Mouse (Mus musculus) hindbrain, embryonic 14.5 days (tissue): ENCODE results near the gene Gm973. TPM values are rescaled to one million over a fixed set of nuclear protein-coding genes. Genes with fewer than 3 reads are reported as not detected.

Experiments used
- ATAC-seq: fragments of 200-750 bp; cut with Nextera tagmentation; 2 replicates; pipeline ENCODE4 v1.8.0; 2017; ENCODE audit warnings: moderate number of reproducible peaks, mild to moderate bottlenecking, moderate TSS enrichment, moderate library complexity; ENCODE audit not compliant: low FRiP score
- DNase-seq: peaks from one replicate; pipeline ENCODE4 v3.0.0-alpha.2; 2015; ENCODE audit warnings: low spot score
- H3K27ac ChIP-seq: fragments of 300-500 bp; sonication (generic); 2 replicates; pipeline ENCODE4 v1.5.1; 2014; ENCODE audit warnings: mild to moderate bottlenecking, moderate library complexity
- H3K27me3 ChIP-seq: fragments of 300-500 bp; sonication (generic); 2 replicates; pipeline ENCODE4 v1.6.1; 2014; ENCODE audit warnings: mild to moderate bottlenecking, low read length, mixed read lengths; ENCODE audit not compliant: control insufficient read depth, insufficient read depth
- H3K36me3 ChIP-seq: fragments of 300-500 bp; sonication (generic); replicated peaks from 2 replicates; pipeline ENCODE4 v1.6.1; 2014; ENCODE audit not compliant: control insufficient read depth, insufficient read depth
- H3K4me1 ChIP-seq: fragments of 300-500 bp; sonication (generic); replicated peaks from 2 replicates; pipeline ENCODE4 v1.6.1; 2014; ENCODE audit warnings: antibody characterized with exemption, low read length, mixed read lengths; ENCODE audit not compliant: control insufficient read depth, insufficient read depth
- H3K4me2 ChIP-seq: fragments of 300-500 bp; sonication (generic); replicated peaks from 2 replicates; pipeline ENCODE4 v1.6.1; 2014; ENCODE audit warnings: mild to moderate bottlenecking, moderate library complexity
- H3K4me3 ChIP-seq: fragments of 300-500 bp; sonication (generic); replicated peaks from 2 replicates; pipeline ENCODE4 v1.5.1; 2014; ENCODE audit warnings: mild to moderate bottlenecking, low read length
- H3K9ac ChIP-seq: fragments of 300-500 bp; sonication (generic); 2 replicates; pipeline ENCODE4 v1.6.1; 2014
- H3K9me3 ChIP-seq: fragments of 300-500 bp; sonication (generic); 2 replicates; pipeline ENCODE4 v1.6.1; 2016; ENCODE audit warnings: low read length; ENCODE audit not compliant: control insufficient read depth
- WGBS: fragments of 180-500 bp; shearing (Covaris S2); extraction: QIAGEN DNeasy Blood & Tissue Kit; methylation state at CpG from one replicate; pipeline ENCODE4 v1.1.7; 2014; 5-methylcytosine and 5-hydroxymethylcytosine counted together
- polyA plus RNA-seq: library from polyadenylated mRNA; unstranded; fragments of >200 nt; fragmentation: Nextera tagmentation; extraction: Ambion mirVana; gene quantifications from 2 replicates; pipeline ENCODE4 v1.2.1, GENCODE M21; 2014

The Gm973 gene
- polyA plus RNA-seq, 1 experiment from 2014 or later: 10.6 TPM

DNA sequence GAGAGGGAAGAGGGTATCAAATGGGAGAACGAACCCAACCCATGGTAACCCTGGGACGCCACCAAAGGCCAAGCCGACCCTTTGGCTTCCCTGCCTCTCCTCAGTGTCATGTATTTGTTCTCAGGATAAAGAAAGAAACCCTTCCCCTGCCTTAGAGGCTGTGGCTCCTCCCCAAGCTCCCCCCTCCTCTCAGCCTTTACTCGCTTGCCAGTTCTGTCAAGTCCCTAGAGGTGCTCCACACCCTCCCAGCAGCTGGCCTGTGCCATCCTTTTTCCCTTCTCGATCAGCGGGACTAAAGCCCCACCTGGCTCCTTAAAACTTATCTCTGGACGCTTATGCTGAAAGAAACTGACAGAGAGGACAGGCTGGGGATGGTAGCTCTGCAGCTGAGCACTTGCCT, 91.0 kb downstream of the Gm973 start:
- Histone ChIP-seq H3K4me1 (no peaks in the 10 kb centered on the region), H3K9me3 (no peaks in the 10 kb centered on the region), H3K4me2 (no peak overlapping the region), H3K4me3 (no peak overlapping the region), H3K27me3 (no peaks in the 10 kb centered on the region), H3K9ac (no peak overlapping the region), H3K27ac (no peak overlapping the region), H3K36me3 (no peaks in the 10 kb centered on the region)
- no peak for DNase-seq
- no peak for ATAC-seq
- 30% methylated on average over 7 of the region's 7 CpGs for WGBS

DNA sequence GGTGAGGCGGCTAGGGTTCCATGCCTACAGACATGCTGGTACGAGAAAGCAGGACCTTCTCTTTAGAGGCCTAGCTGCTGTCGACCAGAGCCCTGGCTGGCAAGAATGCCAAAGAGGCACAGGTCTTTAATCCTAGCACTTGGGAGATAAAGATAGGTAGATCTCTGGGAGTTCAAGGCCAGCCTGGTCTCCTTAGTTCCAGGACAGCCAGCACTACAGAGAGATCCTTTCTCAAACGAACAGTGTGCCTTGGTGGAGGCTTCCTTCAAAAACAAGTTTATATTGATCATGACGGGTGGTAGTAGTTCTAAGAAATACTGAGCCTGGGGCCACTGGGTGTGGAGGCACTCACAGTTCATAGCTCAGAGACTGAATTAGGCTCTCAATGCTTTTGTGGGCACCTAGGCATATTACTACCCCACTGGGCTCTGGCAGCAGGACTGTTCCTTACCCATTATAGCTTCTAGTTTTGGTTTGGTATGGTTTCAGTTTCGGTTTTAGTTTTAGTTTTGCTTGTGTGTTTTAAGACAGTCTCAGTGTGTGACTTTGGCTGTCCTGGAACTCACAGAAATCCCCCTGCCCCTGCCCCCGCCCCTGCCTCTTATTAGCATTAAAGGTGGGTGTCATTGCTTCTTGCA, 92.2 kb downstream of the Gm973 start:
- no peaks in the 10 kb centered on the region for H3K27me3 ChIP-seq
- no peaks in the 10 kb centered on the region for H3K4me1 ChIP-seq
- no peak overlapping the region for H3K27ac ChIP-seq
- no peak for DNase-seq
- 91% methylated on average over 7 of the region's 7 CpGs for WGBS
- H3K9me3 ChIP-seq: no peaks in the 10 kb centered on the region
- no peak for ATAC-seq
- no peak overlapping the region for H3K9ac ChIP-seq
- no peaks in the 10 kb centered on the region for H3K36me3 ChIP-seq
- H3K4me2 ChIP-seq: no peak overlapping the region
- H3K4me3 ChIP-seq: no peak overlapping the region

DNA sequence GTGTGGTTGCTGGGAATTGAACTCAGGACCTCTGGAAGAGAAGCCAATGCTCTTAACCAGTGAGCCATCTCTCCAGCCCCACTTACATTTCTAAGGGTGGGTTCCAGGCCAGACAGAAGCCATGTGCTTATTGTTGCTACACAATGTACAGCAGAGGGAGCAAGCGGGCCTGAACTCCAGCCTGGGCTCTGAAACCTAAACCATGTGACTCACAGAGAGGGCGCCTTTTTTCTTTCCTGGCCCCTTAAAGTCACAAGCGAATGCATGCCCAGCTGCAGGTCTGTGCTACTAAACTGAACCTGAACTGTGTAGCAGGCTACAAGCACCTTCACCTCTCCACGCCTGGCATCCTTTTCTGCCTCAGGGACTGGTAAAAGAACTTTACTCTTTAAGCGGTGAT, 92.9 kb downstream of the Gm973 start:
- no peak overlapping the region for H3K27ac ChIP-seq
- H3K9ac ChIP-seq: no peak overlapping the region
- DNase-seq: no peak
- no peak overlapping the region for H3K4me2 ChIP-seq
- no peak for ATAC-seq
- H3K36me3 ChIP-seq: no peaks in the 10 kb centered on the region
- no peak overlapping the region for H3K4me3 ChIP-seq
- no peaks in the 10 kb centered on the region for H3K4me1 ChIP-seq
- no peaks in the 10 kb centered on the region for H3K9me3 ChIP-seq
- H3K27me3 ChIP-seq: no peaks in the 10 kb centered on the region
- WGBS: 72% methylated on average over 5 of the region's 5 CpGs

- H3K4me1 ChIP-seq: no peaks in the 10 kb centered on the region
- no peaks in the 10 kb centered on the region for H3K27me3 ChIP-seq
- 84% methylated on average over 4 of the region's 4 CpGs for WGBS
- H3K4me2 ChIP-seq: no peak overlapping the region
- no peak overlapping the region for H3K9ac ChIP-seq
- ATAC-seq (no peak), DNase-seq (no peak)
- no peaks in the 10 kb centered on the region for H3K36me3 ChIP-seq
- H3K9me3 ChIP-seq: no peaks in the 10 kb centered on the region
- no peak overlapping the region for H3K4me3 ChIP-seq
- no peak overlapping the region for H3K27ac ChIP-seq
Observed at GRCm38 (mm10) chr1:59609458-59609857, 93.4 kb downstream of the Gm973 start.

DNA sequence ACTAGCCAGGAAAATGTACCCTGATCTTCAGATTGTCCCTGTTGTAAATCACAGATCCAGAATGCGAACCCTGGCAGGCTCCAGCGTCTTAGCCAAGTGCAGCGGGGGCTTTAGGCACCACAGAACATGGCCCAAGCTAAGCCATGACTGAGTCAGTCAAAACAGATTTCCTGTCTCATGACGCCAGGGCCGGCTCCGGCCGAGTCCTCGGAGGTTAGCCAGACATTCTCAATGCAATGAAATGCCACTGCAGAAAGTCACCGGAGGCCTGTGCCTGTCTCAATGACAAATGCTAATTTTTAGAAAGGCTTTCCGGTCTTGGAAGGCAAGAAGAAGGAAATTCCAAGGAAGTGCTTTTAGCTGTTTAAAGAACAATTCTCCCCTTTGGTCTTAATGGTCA, 93.8 kb downstream of the Gm973 start:
- Histone ChIP-seq H3K4me1 (no peaks in the 10 kb centered on the region), H3K27ac (no peak overlapping the region), H3K4me3 (no peak overlapping the region), H3K9ac (no peak overlapping the region), H3K4me2 (no peak overlapping the region), H3K9me3 (no peaks in the 10 kb centered on the region), H3K36me3 (no peaks in the 10 kb centered on the region), H3K27me3 (no peaks in the 10 kb centered on the region)
- ATAC-seq (no peak), DNase-seq (no peak)
- WGBS: 72% methylated on average over 10 of the region's 10 CpGs

DNA sequence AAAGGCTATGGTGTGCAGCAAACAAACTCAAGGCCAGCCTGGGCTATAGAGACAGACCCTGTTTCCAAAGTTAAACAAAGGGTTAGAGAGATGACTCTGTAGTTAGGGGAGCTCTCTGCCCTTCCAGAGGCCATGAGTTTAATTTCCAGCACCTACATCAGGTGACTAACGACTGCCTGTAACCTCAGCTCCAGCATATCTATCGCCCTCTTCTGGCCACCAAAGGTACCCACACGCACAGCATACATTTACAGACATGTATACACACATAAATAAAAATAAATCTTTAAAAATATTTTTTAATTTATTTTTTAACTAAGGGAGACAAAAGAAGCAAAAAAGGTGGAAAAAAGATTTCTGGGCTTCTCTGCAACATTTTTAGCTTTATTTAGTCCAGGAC, 94.9 kb downstream of the Gm973 start:
- Histone ChIP-seq H3K9me3 (no peaks in the 10 kb centered on the region), H3K4me3 (no peak overlapping the region), H3K4me1 (no peaks in the 10 kb centered on the region), H3K27me3 (no peaks in the 10 kb centered on the region), H3K36me3 (no peaks in the 10 kb centered on the region), H3K27ac (no peak overlapping the region), H3K9ac (no peak overlapping the region), H3K4me2 (no peak overlapping the region)
- WGBS: 91% methylated on average over 3 of the region's 3 CpGs
- ATAC-seq (no peak), DNase-seq (no peak)

DNA sequence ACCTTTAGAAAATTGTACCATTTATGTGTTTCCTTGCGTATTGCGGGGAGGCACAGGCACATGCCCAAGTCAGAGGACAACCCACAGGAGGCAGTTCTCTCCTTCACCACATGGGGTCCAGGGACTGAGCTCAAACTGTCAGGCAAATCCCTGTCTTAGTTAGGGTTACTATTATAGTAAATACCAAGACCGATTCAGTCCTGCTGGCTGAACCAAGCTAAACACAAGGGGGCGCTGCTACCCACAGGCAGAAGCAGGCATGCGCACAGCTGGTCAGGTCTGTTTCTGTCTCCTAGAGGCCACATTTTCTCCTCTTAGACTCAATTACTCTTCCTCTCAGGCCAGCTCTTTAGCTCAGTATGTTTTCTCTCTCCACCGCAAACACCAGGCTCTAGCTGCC, 97.7 kb downstream of the Gm973 start:
- Histone ChIP-seq H3K4me2 (no peak overlapping the region), H3K36me3 (no peaks in the 10 kb centered on the region), H3K27ac (no peak overlapping the region), H3K9me3 (no peaks in the 10 kb centered on the region), H3K4me3 (no peak overlapping the region), H3K4me1 (no peaks in the 10 kb centered on the region), H3K9ac (no peak overlapping the region), H3K27me3 (no peaks in the 10 kb centered on the region)
- WGBS: 45% methylated on average over 6 of the region's 6 CpGs
- ATAC-seq (no peak), DNase-seq (no peak)

DNA sequence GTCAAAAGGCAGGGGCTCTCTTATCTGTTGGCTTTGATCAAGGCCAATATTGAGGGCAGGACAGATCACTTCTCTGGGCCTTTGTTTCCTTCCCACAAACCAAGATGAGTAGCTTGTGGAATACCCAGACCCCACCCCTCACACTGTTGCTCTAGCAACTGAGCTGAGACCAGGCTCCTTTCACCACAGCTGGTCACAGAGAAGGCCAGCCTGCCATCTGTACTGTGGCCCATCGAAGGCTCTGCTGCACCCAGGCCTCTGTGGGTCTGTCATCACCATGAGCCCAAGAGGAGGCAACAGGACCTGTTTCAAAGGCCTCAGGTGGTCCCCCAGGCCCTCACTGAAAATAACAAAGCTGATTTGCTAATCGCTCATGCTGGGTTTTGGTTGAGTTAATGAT, 99.0 kb downstream of the Gm973 start:
- H3K4me3 ChIP-seq: no peak overlapping the region
- no peak for DNase-seq
- WGBS: 78% methylated on average over 2 of the region's 2 CpGs
- H3K4me2 ChIP-seq: no peak overlapping the region
- no peaks in the 10 kb centered on the region for H3K36me3 ChIP-seq
- no peaks in the 10 kb centered on the region for H3K4me1 ChIP-seq
- H3K9ac ChIP-seq: no peak overlapping the region
- H3K27me3 ChIP-seq: no peaks in the 10 kb centered on the region
- no peak overlapping the region for H3K27ac ChIP-seq
- H3K9me3 ChIP-seq: no peaks in the 10 kb centered on the region
- no peak for ATAC-seq

DNA sequence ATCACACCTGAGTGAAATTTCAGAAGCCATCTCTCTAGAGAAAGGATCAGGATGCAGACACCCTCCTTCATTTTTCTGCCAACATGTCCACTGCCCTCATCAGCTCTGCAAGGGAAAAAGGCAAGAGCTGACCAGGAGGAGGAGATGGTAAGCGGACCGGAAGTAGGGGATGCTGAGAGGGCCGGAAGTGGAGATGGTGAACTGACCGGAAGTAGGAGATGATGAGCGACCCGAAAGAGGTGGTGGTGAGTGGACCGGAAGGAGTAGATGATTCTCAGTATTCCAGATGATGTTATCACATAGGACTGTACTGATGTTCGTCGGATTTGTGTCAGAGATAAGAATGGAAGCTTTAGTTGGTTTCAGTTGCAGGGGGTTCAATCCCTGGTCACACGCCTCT, 103.1 kb downstream of the Gm973 start:
- DNase-seq: no peak
- Histone ChIP-seq H3K9me3 (no peaks in the 10 kb centered on the region), H3K4me2 (no peak overlapping the region), H3K4me1 (no peaks in the 10 kb centered on the region), H3K27me3 (no peaks in the 10 kb centered on the region), H3K27ac (no peak overlapping the region), H3K9ac (no peak overlapping the region), H3K36me3 (no peaks in the 10 kb centered on the region), H3K4me3 (no peak overlapping the region)
- 92% methylated on average over 10 of the region's 10 CpGs for WGBS
- no peak for ATAC-seq
